Mouse (Mus musculus) T-helper 17 cell (primary cell): Measurements from ENCODE around the gene Gm6525.

Source experiments
- in situ Hi-C, 2 experiments: fragments of 300-600 bp; cut with MboI, MseI; formaldehyde crosslinking; loops; 1 replicate in 1 of 2; 2 replicates in 1 of 2; pipeline ENCODE4 v1.15.1; 2025; ENCODE audit warnings: high pct_unique_total_duplicates in 2 of 2

The Gm6525 gene

GRCm38 (mm10) chr3:84173581-84174154 is at the start of gene Gm6525:
Gene Gm6525 (plus strand): TSS chr3:84174104.
- in situ Hi-C loops: loop anchor here in 1 of 2 experiments (5.0 to 10.0 kb wide), 2 partner anchors 139 to 371 kb away; no protein-coding TSS in a partner anchor

GRCm38 (mm10) chr3:84125704-84126289 is 48.1 kb upstream of the Gm6525 start:
- in situ Hi-C loops: no loop called here

DNA sequence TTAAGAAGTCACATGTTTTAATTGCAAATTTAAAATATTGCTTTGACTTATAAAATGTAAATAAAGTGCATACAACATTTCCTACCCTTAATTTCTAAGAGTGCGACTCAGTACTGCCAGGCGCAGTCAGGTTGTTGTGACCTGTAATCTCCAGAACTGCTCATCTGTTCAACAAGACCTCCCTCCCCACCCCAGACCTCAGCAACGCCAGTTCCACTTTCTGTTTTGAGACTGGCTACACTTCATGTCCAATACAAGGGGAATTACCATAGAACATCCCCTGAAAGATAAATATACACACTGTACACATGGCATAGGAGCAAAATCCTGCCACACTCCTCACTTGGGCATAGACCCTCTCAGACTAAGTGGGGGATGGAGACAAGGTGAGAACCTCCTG is 47.2 kb upstream of the Gm6525 start:
- in situ Hi-C loops: no loop called here

- in situ Hi-C loops: no loop called here
Observed at GRCm38 (mm10) chr3:84127431-84127830, 46.5 kb upstream of the Gm6525 start.

- in situ Hi-C loops: no loop called here
Observed at GRCm38 (mm10) chr3:84128871-84129870, 44.7 kb upstream of the Gm6525 start.

DNA sequence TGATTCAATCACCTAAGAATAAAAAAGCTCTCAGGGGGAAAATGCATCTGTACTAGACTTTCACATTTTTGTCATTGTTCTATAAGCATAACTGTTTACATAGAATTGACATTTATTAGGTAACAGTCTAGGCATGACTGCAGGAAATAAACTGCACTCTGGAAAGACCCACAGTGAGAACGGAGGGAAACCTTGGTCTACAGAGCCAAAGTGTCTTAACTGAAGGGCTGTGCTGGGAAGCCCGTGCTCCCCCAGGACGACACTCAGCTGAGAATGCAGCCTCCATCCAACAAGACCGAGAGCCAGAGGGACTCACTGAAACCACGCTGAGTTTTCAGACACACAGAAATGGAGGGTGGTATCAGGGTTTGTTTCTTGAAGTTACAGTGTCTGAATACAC is 43.1 kb upstream of the Gm6525 start:
- in situ Hi-C loops: no loop called here

- in situ Hi-C loops: no loop called here
Observed at GRCm38 (mm10) chr3:84131369-84131768, 42.5 kb upstream of the Gm6525 start.

DNA sequence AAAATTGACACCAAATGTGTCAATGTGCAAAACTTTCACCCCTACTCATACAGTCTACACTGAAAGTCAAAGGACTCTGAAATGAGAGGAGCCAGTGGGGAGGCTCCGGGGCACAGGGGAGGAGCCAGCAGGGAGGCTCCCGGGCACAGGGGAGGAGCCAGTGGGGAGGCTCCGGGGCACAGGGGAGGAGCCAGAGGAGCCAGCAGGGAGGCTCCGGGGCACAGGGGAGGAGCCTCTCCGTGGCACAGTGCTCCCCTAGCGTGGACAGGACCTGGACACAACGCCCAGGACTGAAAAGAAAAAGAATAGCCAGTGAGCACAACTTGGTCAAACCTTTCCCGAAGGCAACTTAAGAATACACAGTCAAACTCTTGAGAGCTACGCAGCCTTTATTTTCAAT is 38.5 kb upstream of the Gm6525 start:
- in situ Hi-C loops: no loop called here

GRCm38 (mm10) chr3:84135933-84136332 is 38.0 kb upstream of the Gm6525 start:
- in situ Hi-C loops: no loop called here

GRCm38 (mm10) chr3:84136509-84136908 is 37.4 kb upstream of the Gm6525 start:
- in situ Hi-C loops: no loop called here

DNA sequence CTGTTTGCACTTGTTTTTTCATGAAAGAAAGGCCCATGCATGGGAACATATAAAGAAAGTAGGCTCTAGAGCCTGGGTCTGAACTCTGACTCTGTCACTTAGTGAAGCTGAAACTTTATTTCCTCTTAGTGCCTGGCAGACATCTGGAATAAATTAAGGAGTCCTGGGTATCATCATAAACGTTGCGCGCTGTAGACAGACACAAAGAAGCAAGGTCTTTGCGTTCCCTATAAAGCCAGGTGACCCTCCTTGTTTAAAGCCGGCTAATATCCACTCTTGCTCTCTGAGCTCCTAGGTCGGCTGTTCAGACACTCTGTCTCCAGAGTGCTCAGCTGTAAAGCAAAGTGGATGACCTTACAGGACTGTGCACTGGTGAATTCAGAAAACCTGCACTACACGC is 33.0 kb upstream of the Gm6525 start:
- in situ Hi-C loops: no loop called here

DNA sequence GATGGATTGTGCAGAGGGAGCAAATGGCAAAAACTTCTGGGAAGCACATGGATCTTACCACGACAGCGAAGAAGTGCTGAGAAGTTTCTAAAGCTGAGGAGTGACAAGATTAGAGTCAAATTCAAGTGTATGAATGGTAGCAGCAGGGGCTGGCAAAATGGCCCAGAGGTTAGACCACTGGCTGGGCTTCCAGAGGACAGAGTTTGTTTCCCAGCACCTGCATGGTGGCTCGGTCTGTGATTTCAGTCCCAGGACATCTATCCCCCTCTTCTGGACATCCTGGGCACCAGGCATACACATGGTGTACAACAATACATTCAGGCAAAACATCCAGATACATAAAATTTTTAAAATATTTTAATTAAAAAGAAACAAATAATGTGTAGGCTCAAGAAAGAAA is 24.1 kb upstream of the Gm6525 start:
- in situ Hi-C loops: no loop called here

DNA sequence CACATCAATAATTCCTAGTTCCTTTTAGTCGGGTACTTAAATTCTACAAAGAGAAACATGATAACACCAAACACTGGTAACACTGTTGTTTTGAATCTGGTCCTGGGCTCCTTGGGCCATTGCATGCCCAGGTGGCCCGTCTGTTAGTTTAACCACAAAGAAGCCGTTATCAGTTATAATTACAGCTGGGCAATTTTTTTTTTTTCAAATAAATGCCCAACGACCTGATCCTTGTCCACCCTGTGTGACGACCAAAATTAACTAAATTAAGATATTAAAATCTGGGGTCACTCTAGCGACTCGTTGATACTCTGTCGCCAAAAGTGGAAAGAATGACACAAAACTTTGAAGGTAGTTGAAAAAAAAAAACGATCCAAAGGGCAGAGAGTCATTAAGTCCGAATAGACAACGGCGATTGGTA is 19.2 kb upstream of the Gm6525 start:
- in situ Hi-C loops: no loop called here

DNA sequence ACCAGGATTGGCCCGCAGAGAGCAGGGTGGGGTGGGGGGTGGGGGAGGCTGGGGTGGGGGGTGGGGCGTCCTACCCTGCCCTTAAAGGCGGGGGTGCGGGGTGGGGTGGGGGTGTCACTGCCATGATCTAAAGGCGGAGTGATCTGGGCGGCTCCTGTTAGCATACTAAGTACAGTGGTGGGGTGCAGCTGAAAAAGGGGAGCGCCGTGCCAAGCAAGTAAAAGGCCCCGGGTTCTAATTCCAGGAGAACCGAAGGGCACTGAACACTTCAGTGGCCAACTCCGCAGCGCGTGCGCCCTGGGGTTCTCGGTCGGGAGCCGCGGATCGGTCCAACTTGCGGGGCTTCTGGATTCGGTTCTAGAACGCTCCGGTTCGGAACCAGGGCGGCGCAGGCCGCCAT is 18.8 kb upstream of the Gm6525 start:
- in situ Hi-C loops: no loop called here

DNA sequence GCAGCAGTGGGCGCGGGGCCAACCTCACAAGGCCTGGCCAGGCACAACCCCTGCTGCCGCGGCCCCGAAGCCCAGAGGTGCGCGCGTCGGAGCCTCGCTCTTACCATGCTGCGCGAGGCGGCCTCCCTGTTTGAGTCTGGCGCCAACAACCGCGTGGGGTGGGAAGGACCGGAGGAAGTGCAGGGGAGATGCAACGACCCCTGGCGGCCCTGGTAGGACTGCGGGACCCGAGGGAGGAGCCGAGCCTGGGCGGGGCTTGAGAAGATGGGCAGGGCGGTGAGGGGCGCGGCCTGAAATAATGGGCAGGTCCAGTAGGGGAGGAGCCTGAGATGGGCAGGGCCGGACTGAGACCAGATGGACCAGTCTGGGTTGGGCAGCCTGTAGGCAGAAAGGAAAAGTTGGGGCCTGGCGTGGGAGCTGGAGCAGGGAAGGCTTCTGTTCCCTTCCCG is 18.3 kb upstream of the Gm6525 start, which contains the start of gene Mnd1:
Mnd1 (minus strand) TSS at position 229 of the 449 bp plus-strand sequence.
- in situ Hi-C loops: no loop called here

GRCm38 (mm10) chr3:84156105-84156504 is 17.8 kb upstream of the Gm6525 start:
- in situ Hi-C loops: no loop called here

- in situ Hi-C loops: no loop called here
Observed at GRCm38 (mm10) chr3:84157011-84157410, 16.9 kb upstream of the Gm6525 start.

- in situ Hi-C loops: no loop called here
Observed at GRCm38 (mm10) chr3:84157559-84158350, 16.1 kb upstream of the Gm6525 start.

DNA sequence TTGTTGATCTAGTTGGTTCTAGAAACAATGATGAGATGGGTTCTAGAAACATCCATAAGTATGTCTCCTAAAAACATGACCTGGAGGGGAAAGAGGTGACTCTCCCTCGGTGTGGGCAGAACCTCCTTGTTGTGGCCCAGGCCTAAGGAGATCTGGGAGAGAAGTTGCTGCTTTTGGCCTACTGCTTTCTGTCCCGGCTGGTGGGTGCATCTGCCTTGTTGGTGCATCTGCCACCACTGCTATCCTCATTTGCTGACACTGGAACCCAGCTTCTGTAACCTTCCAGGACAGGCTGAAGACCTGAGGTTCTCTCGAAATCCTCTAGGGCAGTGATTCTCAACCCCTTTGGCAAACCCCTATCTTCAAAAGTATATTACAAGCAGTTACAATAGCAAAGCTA is 8.5 kb upstream of the Gm6525 start:
- in situ Hi-C loops: no loop called here

DNA sequence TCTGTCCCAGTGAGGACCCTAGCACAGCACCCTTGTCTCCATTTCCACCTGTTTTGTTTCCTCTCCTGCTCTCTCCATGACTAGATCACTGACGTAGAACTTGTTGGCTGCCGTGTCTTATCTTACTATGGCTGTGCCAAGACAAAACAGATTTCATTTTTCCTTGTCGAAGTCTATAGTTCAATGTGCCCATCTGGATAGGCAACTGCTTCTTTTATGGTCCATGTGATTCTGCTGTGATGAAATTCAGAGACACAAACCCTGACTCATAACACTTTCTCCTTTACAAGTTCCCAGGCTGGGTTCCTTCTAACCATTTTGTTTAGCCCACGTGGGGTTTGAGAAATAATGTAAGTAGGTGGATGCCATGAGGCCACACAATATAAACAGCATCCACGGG is 7.8 kb upstream of the Gm6525 start:
- in situ Hi-C loops: no loop called here

GRCm38 (mm10) chr3:84168943-84169342 is 5.0 kb upstream of the Gm6525 start:
- in situ Hi-C loops: no loop called here
